Mouse (Mus musculus): ENCODE measurements around the gene Rimkla.

DNA sequence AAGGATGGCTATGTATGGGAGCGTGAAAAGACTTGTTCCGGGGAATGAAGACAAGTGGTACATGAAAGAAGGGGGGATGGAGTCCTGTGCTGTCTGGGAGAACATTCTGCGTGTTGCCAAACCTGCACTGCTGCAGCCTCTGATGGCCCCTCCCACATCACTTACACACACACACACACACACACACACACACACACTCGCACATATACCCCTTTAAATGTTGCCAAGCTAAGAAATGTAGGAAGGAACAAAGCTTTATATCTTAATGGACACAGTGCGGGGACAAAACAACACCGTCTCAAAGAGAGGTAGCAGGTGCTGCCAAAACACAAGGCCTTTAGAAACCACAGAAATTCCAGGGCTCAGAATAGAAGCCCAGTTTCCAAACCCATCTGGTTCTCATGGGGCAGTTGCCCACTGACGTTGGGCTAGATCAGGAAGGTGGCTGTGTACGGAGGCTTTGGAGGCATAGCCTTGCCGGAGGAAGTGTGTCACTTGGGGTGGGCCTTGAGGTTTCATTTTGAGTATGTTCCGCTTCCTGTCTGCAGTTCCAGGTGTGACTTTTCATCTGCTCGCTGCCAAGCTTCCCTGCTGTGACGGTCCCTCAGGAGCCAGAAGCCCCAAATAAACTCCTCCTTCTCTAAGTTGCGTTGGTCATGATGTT, 28.5 kb downstream of the Rimkla start:
- TF ChIP-seq CTCF (IDR thresholded peaks at IDR 0.05; ENCODE audit: extremely low read depth, insufficient read depth, low read length) (no peak), POLR2A (IDR thresholded peaks at IDR 0.05; ENCODE audit: extremely low read depth, insufficient read depth, low read length) (no peak)
